Mouse (Mus musculus) 3134 (cell line): Measurements from ENCODE around the gene Gga2.

Experiments
- DNase-seq: peaks from one replicate; pipeline ENCODE4 v3.0.0-alpha.2; 2011; ENCODE audit warnings: low spot score; ENCODE audit not compliant: insufficient read length; ENCODE audit errors: extremely low read depth

Gene Gga2

GRCm38 (mm10) chr7:121938124-121938891 is 82.7 kb downstream of the Gga2 start:
- no peak for DNase-seq

DNA sequence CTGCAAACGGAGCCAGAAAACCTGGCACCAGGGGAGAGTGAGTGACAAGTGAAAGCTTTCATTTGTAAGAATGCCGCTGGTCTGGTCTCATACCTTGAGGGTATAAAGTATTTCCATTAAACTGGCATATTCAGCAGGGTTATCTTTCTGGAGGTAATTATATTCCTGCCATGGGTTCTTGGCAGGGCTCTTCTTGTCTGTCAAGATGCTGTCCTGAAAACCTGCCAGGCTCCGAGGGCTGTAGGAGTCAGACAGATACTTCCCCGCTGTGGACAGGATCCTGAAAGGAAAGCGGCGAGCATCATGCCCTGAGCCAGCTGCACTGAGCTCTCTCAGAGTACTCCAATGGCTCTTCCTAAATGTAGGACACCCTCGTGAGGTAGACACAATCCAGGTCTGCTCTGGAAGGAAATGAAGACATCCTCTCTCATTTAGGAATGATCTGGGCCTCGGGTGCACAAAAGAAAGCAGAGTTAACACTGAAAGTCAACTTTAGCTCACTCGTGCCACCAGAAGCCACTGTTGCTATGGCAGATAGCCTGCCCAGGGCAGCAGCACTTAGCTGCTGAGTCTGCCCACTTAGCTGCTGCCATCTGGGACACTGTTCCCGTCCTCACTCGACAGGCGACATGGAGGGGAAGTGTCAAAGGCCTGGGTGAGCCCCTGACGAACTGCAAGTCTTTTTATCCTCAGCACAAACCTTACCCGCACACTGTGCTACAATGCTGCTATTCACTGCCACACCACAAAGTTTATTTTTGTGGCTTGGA is 84.0 kb downstream of the Gga2 start:
- DNase-seq = no peak
